Mouse (Mus musculus) heart, embryonic 14.5 days (tissue): Measurements from ENCODE around the gene Peg12. TPM values are rescaled to one million over a fixed set of nuclear protein-coding genes. Genes with fewer than 3 reads are reported as not detected.

Experiments
- ATAC-seq: fragments of 200-750 bp; cut with Nextera tagmentation; 2 replicates; pipeline ENCODE4 v1.8.0; 2017; ENCODE audit warnings: low read depth, moderate TSS enrichment; ENCODE audit not compliant: insufficient number of reproducible peaks, insufficient read depth, low FRiP score
- H3K27ac ChIP-seq, 2 experiments: fragments of 200-500 bp in 1 of 2; fragments of 300-500 bp in 1 of 2; sonication (generic) in 1 of 2; replicated peaks in 1 of 2; 2 replicates each; pipeline ENCODE4 v1.5.1; 2012 to 2014; ENCODE audit warnings: low read depth in 2 of 2, low read length in 2 of 2, control low read depth in 1 of 2, mild to moderate bottlenecking in 1 of 2, mixed read lengths in 1 of 2; ENCODE audit not compliant: control insufficient read depth in 1 of 2, insufficient read depth in 1 of 2
- H3K27me3 ChIP-seq: fragments of 300-500 bp; sonication (generic); 2 replicates; pipeline ENCODE4 v1.6.1; 2014; ENCODE audit warnings: mild to moderate bottlenecking, low read length, control low read depth; ENCODE audit not compliant: control insufficient read depth, insufficient read depth
- H3K36me3 ChIP-seq: fragments of 300-500 bp; sonication (generic); 2 replicates; pipeline ENCODE4 v1.6.1; 2014; ENCODE audit warnings: mild to moderate bottlenecking, control low read depth, low read length, mixed read lengths; ENCODE audit not compliant: control insufficient read depth, insufficient read depth
- H3K4me1 ChIP-seq, 2 experiments: fragments of 200-500 bp in 1 of 2; fragments of 300-500 bp in 1 of 2; sonication (generic) in 1 of 2; 2 replicates each; pipeline ENCODE4 v1.6.1; 2012 to 2014; ENCODE audit warnings: low read length in 2 of 2, control low read depth in 1 of 2, mixed read lengths in 1 of 2; ENCODE audit not compliant: control insufficient read depth in 2 of 2, insufficient read depth in 2 of 2
- H3K4me2 ChIP-seq: fragments of 300-500 bp; sonication (generic); 2 replicates; pipeline ENCODE4 v1.6.1; 2014; ENCODE audit warnings: mild to moderate bottlenecking, low read length
- H3K4me3 ChIP-seq, 2 experiments: fragments of 200-500 bp in 1 of 2; fragments of 300-500 bp in 1 of 2; sonication (generic) in 1 of 2; 2 replicates each; pipeline ENCODE4 v1.5.1; 2012 to 2014; ENCODE audit warnings: low read length in 2 of 2, mild to moderate bottlenecking in 2 of 2, control low read depth in 1 of 2, low read depth in 1 of 2, moderate library complexity in 1 of 2; ENCODE audit not compliant: control insufficient read depth in 1 of 2, insufficient read depth in 1 of 2
- H3K9ac ChIP-seq: fragments of 300-500 bp; sonication (generic); 2 replicates; pipeline ENCODE4 v1.6.1; 2014; ENCODE audit warnings: mild to moderate bottlenecking, low read length
- H3K9me3 ChIP-seq: fragments of 300-500 bp; sonication (generic); 2 replicates; pipeline ENCODE4 v1.6.1; 2016; ENCODE audit warnings: low read length, control low read depth; ENCODE audit not compliant: control insufficient read depth
- whole genome bisulfite sequencing: fragments of 180-500 bp; shearing (Covaris S2); extraction: QIAGEN DNeasy Blood & Tissue Kit; methylation state at CpG from one replicate; pipeline ENCODE4 v1.1.7; 2014; 5-methylcytosine and 5-hydroxymethylcytosine counted together
- polyA plus RNA-seq: library from polyadenylated mRNA; unstranded; fragments of >200 nt; fragmentation: Nextera tagmentation; extraction: Ambion mirVana; gene quantifications from 2 replicates; pipeline ENCODE4 v1.2.1, GENCODE M21; 2014

Peg12 gene
- polyA plus RNA-seq, 1 experiment from 2014 or later = 8.8 TPM

DNA sequence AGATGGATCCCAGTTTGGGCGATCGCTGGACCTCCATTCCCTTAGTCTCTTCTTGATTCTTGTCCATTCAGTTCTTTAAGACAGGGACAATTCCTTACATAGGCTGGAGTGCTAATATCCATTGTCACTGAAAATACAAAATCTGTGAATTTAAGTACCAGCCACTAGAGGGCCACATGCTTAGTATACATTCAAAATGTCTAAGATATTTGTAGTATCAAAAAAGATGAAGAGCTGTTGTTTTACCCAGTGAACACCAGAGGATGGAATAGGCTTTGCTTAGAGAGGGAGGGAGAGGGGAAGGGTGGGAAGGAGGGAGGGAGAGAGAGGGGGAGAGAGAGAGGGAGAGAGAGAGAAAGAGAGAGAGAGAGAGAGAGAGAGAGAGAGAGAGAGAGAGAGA lies 27.9 kb downstream of the Peg12 start:
- WGBS = 31% methylated on average over 2 of the region's 2 CpGs
- no peak overlapping the region for H3K4me2 ChIP-seq
- H3K27me3 ChIP-seq = no peaks in the 10 kb centered on the region
- H3K36me3 ChIP-seq = no peaks in the 10 kb centered on the region
- H3K27ac ChIP-seq = no peak overlapping the region
- no peak overlapping the region for H3K9ac ChIP-seq
- no peak overlapping the region for H3K4me3 ChIP-seq
- no peaks in the 10 kb centered on the region; the same call in 1 of the 2 replicates for H3K9me3 ChIP-seq
- no peaks in the 10 kb centered on the region for H3K4me1 ChIP-seq
- no peak for ATAC-seq

DNA sequence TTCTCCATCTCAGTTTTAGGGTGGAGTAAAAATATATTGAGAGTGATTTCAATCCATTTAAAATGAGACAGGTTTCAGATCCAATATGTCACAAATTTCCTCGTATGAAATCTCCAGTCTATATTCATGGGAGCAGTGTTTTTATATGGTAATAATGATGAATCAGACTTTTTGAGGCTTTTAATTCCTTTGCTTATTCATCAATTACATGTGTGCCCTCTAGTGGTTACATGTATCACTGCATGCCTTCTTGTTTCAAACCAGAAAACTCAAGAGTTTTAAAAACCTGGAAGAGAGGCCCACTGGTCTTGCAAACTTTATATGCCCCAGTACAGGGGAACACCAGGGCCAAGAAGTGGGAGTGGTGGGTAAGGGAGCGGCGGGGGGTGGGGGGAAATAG lies 31.1 kb downstream of the Peg12 start:
- ATAC-seq = no peak
- Histone ChIP-seq H3K36me3 (no peaks in the 10 kb centered on the region), H3K27ac (no peak overlapping the region), H3K27me3 (no peaks in the 10 kb centered on the region), H3K4me3 (no peak overlapping the region), H3K9me3 (no peaks in the 10 kb centered on the region; the same call in 1 of the 2 replicates), H3K9ac (no peak overlapping the region), H3K4me2 (no peak overlapping the region), H3K4me1 (no peaks in the 10 kb centered on the region)
- WGBS = 20% methylated on average over 3 of the region's 3 CpGs

DNA sequence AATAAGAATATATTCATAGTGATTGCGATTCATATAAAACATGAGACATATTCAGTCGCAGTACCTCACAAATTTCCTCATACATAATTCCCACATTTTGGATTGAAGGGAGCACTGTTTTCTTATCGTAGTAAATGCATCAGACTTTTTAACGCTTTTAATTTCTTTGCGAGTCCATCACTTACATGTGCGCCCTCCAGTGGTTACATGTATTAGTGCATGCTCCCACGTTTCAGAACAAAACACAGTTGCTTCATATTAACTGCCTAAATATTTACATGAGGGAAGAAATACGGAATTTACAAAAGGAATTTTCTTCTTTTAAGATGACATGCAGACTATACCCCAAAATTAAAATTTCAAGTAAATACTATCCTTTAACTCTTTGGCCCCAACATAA lies 36.0 kb downstream of the Peg12 start:
- WGBS = 15% methylated on average over 8 of the region's 8 CpGs
- H3K9me3 ChIP-seq = no peaks in the 10 kb centered on the region; the same call in 1 of the 2 replicates

GRCm38 (mm10) chr7:62423210-62423609 lies 41.1 kb downstream of the Peg12 start:
- no peak overlapping the region for H3K4me2 ChIP-seq
- 43% methylated on average over 4 of the region's 4 CpGs for WGBS
- H3K36me3 ChIP-seq = no peaks in the 10 kb centered on the region
- H3K9me3 ChIP-seq = peaks cover 20% of the 10 kb centered on the region
- no peak overlapping the region for H3K27ac ChIP-seq
- H3K4me3 ChIP-seq = no peak overlapping the region
- ATAC-seq = no peak
- H3K9ac ChIP-seq = no peak overlapping the region
- H3K27me3 ChIP-seq = peaks cover 10% of the 10 kb centered on the region; the same call in 1 of the 2 replicates
- no peaks in the 10 kb centered on the region; a peak in 1 of 4 replicates for H3K4me1 ChIP-seq

More for the DNA sequence above, 36.0 kb downstream of the Peg12 start:
- H3K4me2 ChIP-seq = no peak overlapping the region
- H3K27ac ChIP-seq = no peak overlapping the region
- no peak for ATAC-seq
- H3K36me3 ChIP-seq = no peaks in the 10 kb centered on the region
- no peak overlapping the region for H3K9ac ChIP-seq
- H3K27me3 ChIP-seq = peaks cover 2% of the 10 kb centered on the region; the same call in 1 of the 2 replicates
- H3K4me1 ChIP-seq = no peaks in the 10 kb centered on the region
- H3K4me3 ChIP-seq = no peak overlapping the region

- ATAC-seq = no peak
- no peak overlapping the region for H3K27ac ChIP-seq
- no peak overlapping the region for H3K9ac ChIP-seq
- peak overlapping the region; percentile 71 for H3K4me2 ChIP-seq
- H3K4me3 ChIP-seq = peak overlapping the region in 1 of 2 experiments; percentile 68; a peak in 2 of 4 replicates
- peaks cover 20% of the 10 kb centered on the region for H3K9me3 ChIP-seq
- peaks cover 10% of the 10 kb centered on the region; the same call in 1 of the 2 replicates for H3K27me3 ChIP-seq
- 69% methylated on average over 6 of the region's 6 CpGs for WGBS
- H3K4me1 ChIP-seq = no peaks in the 10 kb centered on the region; a peak in 1 of 4 replicates
- H3K36me3 ChIP-seq = no peaks in the 10 kb centered on the region
Measured at GRCm38 (mm10) chr7:62420566-62420965, 43.7 kb downstream of the Peg12 start.

DNA sequence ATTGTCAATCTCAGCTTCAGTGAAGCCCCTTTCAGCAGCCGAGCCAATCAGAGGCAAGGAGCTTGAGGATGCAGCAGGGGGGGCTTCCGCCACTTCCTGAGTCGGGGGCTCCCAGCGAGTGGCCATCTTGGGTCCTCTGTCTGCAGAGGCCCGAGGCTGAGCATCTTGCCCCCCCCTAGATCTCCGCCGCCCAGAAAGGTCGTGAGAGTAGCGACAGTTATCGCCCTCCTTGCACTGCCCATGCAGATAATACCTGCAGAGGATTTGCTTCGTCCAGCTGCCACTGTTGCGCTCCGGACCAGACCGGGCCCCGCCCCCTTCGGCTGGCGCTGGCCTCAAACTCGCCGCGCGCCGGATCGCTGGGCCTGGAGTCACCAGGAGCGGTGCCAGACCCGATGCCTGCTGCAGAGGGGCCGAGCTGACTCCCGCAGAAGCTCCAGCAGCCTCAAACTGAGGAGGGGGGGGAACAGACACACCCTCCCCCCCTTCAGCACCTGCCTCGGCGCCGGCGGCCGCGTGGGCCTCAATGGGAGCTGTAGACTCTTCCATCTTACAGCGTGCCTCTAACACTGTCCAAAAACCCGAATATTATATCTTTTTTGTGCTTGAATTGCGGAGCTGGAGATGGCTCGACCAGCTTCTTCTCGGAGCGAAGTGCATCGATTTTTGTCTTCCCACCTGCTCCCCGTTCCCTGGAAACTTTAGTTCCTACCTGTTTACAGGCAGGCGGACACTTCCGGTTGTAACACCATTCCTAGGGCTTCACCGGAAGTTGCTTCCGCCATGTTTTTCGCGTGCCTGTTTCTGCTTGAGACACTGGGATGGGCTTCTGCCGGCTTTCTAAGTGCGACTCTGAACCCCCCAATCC lies 44.6 kb downstream of the Peg12 start, which contains the start of gene Mkrn3:
Gene Mkrn3, minus strand, starts transcription at position 647 of the 868 bp plus-strand sequence.
- Histone ChIP-seq H3K27me3 (peaks cover 10% of the 10 kb centered on the region; the same call in 1 of the 2 replicates), H3K4me1 (no peaks in the 10 kb centered on the region; a peak in 1 of 4 replicates), H3K4me2 (peak within 1 kb of the TSS; percentile 71), H3K9ac (peak within 1 kb of the TSS; percentile 80), H3K27ac (no peak within 1 kb of the TSS), H3K36me3 (no peaks in the 10 kb centered on the region), H3K4me3 (peak within 1 kb of the TSS; percentile 68 to 76), H3K9me3 (peaks cover 20% of the 10 kb centered on the region)
- no peak for ATAC-seq
- WGBS = 20% methylated on average over 49 of the region's 49 CpGs

DNA sequence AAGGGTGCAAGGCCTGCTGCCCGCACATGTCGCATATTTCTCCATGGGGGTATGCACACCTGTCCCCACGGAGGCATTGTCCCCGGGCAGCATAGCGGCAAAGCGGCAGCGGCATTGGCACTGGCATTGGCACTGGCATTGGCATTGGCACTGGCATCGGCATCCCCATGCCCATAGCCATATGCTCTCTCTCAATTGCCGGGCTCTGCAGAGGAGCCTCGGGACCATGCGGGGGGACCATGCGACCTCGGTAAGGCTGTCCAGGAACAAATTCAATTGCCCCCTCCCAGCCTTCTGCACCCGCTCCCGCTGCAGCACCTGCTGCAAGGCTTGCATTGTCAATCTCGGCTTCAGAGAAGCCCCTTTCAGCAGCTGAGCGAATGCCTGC lies 45.2 kb downstream of the Peg12 start:
- Histone ChIP-seq H3K27me3 (peaks cover 10% of the 10 kb centered on the region; the same call in 1 of the 2 replicates), H3K4me2 (peak overlapping the region; percentile 71), H3K36me3 (no peaks in the 10 kb centered on the region), H3K27ac (no peak overlapping the region), H3K4me1 (no peaks in the 10 kb centered on the region; a peak in 1 of 4 replicates), H3K4me3 (peak overlapping the region; percentile 68 to 76), H3K9me3 (peaks cover 20% of the 10 kb centered on the region), H3K9ac (peak overlapping the region; percentile 80)
- ATAC-seq = no peak
- 63% methylated on average over 17 of the region's 17 CpGs for WGBS
